Mouse (Mus musculus) activated CD4-positive, CD25-positive, alpha-beta regulatory T cell, adult 4 months (primary cell): ENCODE measurements around the gene Smarcc1. TPM values are rescaled to one million over a fixed set of nuclear protein-coding genes. Genes with fewer than 3 reads are reported as not detected.
"Not testable (repeated sequence)": the region's sequence is repeated elsewhere in the genome, so short reads cannot be mapped to it uniquely, and the experiment has no call there.

Experiments used
- ATAC-seq: one replicate; pipeline ENCODE4 v1.8.0; 2017
- polyA plus RNA-seq, 2 experiments: library from polyadenylated mRNA; unstranded; fragments of 100-300 nt; shearing (Covaris generic); gene quantifications; one replicate each; pipeline ENCODE4 v1.2.1; 2017

Gene Smarcc1
- polyA plus RNA-seq, result 10 to 100 TPM; 30.7 to 34.5 TPM

DNA sequence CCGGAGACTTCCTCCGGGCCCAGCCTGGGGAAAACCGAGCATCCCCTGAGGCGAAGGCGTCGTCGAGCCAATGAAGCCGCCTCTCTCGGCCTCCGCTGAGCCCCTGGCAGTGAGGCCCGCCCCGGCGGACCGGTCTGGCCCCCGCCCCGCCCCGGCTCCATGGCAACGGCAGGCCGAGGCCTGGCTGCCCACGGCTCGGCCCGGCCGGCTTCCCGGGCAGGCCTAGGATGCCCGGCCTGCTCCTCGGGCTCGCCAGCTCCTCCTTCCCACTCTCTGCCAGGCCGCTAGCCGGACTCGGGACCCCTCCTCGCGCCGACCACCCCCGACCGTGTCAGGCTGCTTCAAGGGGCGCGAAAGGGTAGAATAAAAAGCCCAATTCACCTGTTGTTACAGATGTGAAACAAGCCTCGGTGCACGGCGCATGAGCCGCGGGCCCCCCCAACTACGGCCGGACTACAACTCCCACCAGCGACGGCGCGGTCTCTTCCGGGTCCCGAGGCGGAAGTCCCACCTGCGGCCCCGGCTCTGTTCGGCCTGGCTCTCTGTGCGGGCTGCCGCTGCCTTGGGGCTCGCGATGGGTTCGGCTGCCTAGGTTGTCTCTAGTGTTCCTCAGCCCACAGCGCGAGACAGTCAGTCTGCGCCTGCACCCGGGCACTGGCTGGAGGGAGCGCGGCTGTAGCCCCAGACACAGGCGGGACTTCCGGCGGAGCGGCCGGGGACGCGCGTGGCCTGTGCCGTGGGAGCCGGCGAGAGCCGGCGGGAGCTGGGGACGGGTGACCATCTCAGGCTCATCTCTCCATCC is at the start of gene Smarcc1:
Gene Smarcc1 (plus strand): TSS at position 732 of the 802 bp plus-strand sequence.
- ATAC-seq, result peak; percentile 88

DNA sequence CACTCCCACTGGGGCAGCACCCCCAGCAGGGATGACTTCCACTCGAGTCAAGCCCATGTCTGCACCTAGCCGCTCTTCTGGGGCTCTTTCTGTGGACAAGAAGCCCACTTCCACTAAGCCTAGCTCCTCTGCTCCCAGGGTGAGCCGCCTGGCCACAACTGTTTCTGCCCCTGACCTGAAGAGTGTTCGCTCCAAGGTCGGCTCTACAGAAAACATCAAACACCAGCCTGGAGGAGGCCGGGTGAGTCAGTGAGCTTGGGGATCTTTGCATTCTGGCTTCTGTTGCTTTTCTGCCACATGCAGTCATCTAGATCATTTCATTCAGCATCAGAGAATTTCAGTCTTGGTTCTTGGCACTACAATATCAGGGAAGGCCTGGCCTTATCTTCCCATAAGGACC is 48.8 kb upstream of the Smarcc1 start:
- ATAC-seq, result no peak

GRCm38 (mm10) chr9:110070358-110070757 is 47.1 kb upstream of the Smarcc1 start:
- no peak for ATAC-seq

DNA sequence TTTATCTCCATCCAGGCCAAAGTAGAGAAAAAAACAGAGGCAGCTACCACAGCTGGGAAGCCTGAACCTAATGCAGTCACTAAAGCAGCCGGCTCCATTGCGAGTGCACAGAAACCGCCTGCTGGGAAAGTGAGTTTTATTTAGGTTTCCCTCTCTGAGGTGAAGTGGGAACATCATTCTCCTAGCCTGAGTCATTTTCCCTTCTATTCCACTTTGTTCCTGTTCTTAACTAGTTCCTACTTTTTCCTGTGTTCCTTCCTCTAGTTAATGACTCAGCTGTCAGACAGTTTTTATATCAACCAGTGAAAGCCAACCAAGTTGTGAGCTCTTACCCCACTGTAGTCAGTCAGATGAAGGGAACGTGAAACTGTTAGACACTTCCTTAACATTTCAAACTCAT is 46.5 kb upstream of the Smarcc1 start:
- ATAC-seq, result no peak

GRCm38 (mm10) chr9:110071843-110072242 is 45.7 kb upstream of the Smarcc1 start:
- no peak for ATAC-seq

DNA sequence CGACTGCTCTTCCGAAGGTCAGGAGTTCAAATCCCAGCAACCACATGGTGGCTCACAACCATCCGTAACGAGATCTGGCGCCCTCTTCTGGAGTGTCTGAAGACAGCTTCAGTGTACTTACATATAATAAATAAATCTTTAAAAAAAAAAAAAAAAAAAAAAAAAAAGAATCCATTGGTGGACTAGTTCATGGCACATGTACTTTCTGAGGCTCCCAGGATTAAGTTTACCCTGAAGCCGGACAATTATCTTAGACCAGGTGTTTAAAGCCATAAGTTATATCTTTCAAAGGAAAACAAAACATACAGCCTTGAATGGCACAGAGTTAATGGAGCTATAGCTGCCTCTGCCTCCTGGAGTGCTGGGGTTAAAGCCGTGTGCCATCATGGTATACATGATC is 41.0 kb upstream of the Smarcc1 start:
- ATAC-seq, result not testable (repeated sequence)

DNA sequence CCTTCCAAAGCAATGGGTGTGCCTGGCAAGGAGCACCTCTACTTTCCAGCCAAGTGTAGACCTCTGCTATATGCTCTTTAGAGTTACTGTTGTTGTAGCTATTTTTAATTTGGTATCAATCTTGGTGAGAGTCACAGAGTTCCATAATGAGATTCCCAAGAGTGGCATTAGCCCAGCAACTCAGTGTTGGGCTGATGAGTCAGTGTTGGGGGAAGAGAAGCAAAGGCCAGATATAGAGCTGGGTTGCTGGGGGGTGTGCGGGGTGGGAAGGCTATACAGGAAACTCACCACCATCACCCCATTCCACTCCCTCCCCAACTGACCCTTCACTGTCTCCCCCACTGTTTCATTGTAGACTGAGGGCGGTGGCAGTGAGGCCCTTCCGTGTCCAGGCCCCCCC is 36.4 kb upstream of the Smarcc1 start:
- no peak for ATAC-seq

DNA sequence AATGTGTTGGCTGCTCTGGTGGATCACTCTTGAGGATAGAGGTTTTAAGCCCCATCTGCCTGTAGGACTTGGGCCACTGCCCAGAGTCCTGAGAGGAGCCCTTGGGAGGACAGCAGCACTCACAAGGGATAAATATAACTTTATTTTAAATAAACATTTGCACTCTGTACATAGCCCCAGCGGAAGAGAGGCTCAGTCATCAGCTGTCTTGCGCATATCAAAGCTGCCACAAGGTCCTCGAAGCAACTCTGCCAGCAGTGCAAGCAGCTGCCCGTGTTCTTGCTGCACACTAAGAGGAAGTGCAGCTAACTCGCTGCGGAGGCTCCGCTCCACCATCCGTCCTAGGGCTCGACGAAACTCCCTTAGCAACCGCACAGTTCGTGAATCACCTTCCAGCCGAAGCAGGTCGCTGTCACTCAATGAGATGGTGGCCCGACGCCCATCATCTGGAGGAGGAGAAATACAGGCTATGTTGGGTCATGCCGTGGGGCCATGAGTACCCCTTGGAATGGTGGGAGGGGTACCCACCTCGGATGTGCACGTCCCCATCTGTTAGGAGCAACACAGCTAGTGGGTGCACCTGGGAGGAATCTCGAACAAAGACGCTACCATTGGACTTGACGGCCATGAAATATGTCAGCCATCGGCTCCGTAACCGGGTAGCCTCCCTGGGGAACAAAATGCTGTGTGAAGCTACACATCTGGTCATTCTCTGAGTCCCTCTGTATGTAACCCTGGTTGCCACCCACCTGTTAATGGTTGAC is 33.1 kb upstream of the Smarcc1 start:
- ATAC-seq, result no peak

GRCm38 (mm10) chr9:110085693-110086092 is 31.8 kb upstream of the Smarcc1 start:
- ATAC-seq, result no peak

GRCm38 (mm10) chr9:110093303-110093702 is 24.2 kb upstream of the Smarcc1 start:
- no peak for ATAC-seq

GRCm38 (mm10) chr9:110094761-110095160 is 22.7 kb upstream of the Smarcc1 start:
- ATAC-seq, result no peak

GRCm38 (mm10) chr9:110097791-110098190 is 19.7 kb upstream of the Smarcc1 start:
- ATAC-seq, result no peak

GRCm38 (mm10) chr9:110100627-110101600 is 16.6 kb upstream of the Smarcc1 start:
- ATAC-seq, result peak; percentile 97

GRCm38 (mm10) chr9:110116353-110116976 is 1.0 kb upstream of the Smarcc1 start:
- peak; percentile 15 for ATAC-seq

GRCm38 (mm10) chr9:110117779-110118139 is 251 bp downstream of the Smarcc1 start, which contains the start of gene Dhx30:
TSS of gene Dhx30 (minus strand) at chr9:110117830.
- peak; percentile 23 for ATAC-seq

- ATAC-seq, result no peak
Measured at GRCm38 (mm10) chr9:110118249-110118648, 741 bp downstream of the Smarcc1 start.

DNA sequence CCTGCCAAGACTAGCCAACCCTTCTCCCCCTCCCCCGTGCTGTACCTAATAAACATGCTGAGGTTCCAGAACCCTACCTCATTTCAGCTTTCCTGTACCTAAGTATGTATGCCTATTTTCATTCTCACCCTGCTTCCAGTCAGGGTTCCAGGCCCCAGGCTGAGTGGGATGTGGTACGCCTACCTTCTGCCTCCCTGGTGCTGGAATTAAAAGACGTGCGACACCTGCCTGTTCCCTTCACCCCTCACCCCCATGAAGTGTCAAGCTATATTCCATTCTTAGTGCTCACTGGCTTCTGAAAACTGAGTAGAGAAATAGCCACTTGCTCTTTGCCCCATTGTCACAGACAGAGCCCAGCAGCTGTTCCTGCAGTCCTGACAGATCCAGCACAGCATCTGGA is 3.9 kb downstream of the Smarcc1 start:
- ATAC-seq, result no peak

DNA sequence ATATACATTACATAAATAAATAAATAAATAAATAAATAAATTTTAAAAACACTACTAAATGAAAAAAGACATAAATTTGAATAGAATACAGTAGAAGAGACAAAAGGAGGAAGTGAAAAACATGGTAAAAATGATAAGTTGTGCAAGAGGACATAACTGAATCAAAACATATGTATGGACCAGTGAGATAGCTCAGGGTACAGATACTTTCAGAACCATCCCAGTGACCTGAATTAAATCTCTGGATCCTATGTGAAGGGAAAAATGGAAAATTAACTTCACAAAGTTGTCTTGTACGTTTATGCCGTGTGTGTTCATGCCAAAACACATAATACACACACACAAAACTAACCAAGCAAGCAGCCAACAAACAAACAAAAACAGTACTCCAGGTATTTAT is 5.8 kb downstream of the Smarcc1 start:
- no peak for ATAC-seq

DNA sequence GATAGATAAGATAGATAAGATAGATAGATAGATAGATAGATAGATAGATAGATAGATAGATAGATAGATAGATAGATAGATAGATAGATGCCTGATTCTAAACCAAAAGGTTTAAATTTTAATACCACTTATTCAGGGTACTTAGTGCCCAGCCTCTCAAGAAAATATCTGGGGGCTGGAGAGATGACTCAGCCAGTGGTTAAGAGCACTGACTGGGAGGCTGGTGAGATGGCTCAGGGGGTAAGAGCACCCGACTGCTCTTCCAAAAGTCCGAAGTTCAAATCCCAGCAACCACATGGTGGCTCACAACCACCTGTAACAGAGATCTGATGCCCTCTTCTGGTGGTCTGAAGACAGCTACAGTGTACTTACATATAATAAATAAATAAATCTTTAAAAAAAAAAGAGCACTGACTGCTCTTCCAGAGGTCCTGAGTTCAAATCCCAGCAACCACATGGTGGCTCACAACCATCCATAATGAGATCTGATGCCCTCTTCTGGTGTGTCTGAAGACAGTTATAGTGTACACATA is 6.6 kb downstream of the Smarcc1 start:
- not testable (repeated sequence) for ATAC-seq

DNA sequence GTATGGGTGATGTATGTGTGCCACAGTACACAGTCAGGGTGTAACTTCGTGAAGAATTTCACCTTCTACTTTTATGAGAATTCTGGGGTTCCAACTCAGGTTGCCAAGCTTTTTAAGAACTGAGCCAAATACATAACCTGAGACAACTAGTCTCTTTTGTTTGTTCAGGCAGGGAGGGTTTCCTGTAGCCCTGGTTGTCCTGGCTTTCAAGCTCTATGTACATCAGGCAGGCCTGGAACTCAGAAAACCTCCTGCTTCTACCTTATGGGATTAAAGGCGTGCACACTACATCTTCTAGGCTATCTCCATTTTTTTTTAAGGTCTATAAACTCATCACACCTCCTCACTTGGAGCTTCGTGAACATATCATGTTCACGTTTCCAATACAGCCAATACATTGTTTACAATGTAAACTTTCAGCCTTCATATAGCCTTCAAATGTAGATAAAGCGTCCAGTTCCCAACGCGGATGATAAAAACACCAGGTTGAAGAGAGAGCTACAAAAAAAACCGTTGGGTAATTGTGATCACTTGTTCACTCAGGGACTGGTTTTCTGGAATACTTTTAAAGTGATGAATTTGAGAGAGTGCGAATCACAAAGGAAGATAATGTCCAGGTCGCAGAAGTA is 13.5 kb downstream of the Smarcc1 start:
- no peak for ATAC-seq

GRCm38 (mm10) chr9:110131525-110132197 is 14.2 kb downstream of the Smarcc1 start:
- peak; percentile 91 for ATAC-seq
